Mouse (Mus musculus) left cerebral cortex, postnatal 10 days (tissue): ENCODE results near the gene Meis2. TPM values are rescaled to one million over a fixed set of nuclear protein-coding genes. Genes with fewer than 3 reads are reported as not detected.

Experiments used
- DNase-seq, 2 experiments: peaks; one replicate each; pipeline ENCODE4 v3.0.0; 2021 to 2022; ENCODE audit warnings: low spot score in 2 of 2, mixed read lengths in 1 of 2; ENCODE audit errors: extremely low spot score in 1 of 2
- intact Hi-C: fragments of 180-260 bp; cut with DNase I; formaldehyde crosslinking; loops from one replicate; pipeline ENCODE4 v1.15.1; 2025
- total RNA-seq, 2 experiments: library from RNA; stranded (reverse); gene quantifications; 2 replicates each; pipeline ENCODE4 v1.2.3; 2021

Gene Meis2
- total RNA-seq, 2 experiments from 2014 or later = 98.2 to 110 TPM

- no peak for DNase-seq
- intact Hi-C loops = no loop called here
Measured at GRCm38 (mm10) chr2:115979683-115980476, 85.8 kb downstream of the Meis2 start.

DNA sequence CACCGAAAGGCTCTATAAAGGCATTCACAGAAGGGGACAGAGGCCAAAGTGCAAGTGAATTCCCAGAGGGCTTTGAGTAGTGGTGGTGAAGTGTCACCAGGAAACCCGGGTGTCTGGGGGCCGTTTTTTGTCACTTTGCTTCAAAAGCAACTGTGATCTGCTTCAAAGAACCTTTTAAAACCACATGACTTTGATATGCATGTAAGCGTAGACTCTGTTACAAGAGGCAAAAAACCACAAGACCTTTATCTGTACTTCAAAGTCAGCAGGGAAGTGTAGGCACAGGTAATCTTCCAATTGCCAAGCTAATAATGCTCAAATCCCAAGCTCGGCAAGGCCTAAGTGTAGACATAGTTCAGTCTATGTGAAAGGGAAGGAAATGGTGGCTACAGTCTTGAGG lies 87.0 kb downstream of the Meis2 start:
- intact Hi-C loops = no loop called here

DNA sequence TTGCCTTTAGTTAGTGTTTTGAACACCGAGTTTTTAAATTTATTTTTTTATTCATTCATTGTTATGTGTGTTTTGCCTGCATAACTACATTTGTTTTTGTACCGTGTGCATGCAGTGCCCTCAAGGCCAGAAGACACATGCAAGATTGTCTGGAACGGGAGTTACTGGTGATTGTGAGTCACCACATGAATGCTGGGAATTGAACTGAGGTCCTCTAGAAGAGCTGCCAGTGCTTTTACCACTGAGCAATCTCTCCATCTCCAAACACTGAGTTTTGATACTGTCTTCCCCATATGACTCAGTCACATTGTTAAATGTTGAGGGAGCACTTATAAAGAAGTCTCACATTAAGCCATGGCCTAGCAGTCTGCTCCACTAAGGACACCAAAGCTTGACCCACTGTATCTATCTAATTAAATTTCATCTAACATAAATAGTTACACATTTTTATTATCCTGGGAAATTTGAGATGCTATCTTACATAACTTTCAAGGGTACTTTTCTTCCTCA lies 94.3 kb downstream of the Meis2 start:
- DNase-seq = no peak
- intact Hi-C loops = no loop called here

More for the DNA sequence above, 87.0 kb downstream of the Meis2 start:
- DNase-seq = no peak

GRCm38 (mm10) chr2:115970091-115970820 lies 95.4 kb downstream of the Meis2 start:
- intact Hi-C loops = no loop called here
- no peak for DNase-seq

- no peak for DNase-seq
- intact Hi-C loops = no loop called here
Measured at GRCm38 (mm10) chr2:115969201-115969600, 96.4 kb downstream of the Meis2 start.

GRCm38 (mm10) chr2:115964911-115965310 lies 100.7 kb downstream of the Meis2 start:
- intact Hi-C loops = no loop called here
- DNase-seq = no peak

- intact Hi-C loops = no loop called here
- DNase-seq = no peak
Measured at GRCm38 (mm10) chr2:115963293-115963835, 102.3 kb downstream of the Meis2 start.

DNA sequence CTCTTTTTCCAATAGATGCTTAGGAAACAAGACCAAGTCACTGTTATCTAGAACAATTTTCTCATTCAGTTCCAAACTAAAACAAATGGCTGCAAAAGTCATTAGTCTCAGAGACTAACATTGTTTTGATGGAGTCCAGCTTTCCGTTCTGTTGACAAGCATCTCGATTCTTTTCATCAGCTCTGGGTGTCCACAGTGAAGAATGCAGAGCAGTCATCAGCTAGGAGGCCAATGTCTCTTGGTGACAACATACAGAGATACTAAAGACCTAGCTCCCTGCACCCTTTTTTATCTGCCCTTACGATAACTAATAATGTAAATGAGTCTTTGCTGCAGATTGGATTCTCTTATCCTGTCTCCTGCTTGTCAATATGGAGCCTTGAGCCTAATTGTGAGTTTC lies 102.9 kb downstream of the Meis2 start:
- intact Hi-C loops = no loop called here
- no peak for DNase-seq

DNA sequence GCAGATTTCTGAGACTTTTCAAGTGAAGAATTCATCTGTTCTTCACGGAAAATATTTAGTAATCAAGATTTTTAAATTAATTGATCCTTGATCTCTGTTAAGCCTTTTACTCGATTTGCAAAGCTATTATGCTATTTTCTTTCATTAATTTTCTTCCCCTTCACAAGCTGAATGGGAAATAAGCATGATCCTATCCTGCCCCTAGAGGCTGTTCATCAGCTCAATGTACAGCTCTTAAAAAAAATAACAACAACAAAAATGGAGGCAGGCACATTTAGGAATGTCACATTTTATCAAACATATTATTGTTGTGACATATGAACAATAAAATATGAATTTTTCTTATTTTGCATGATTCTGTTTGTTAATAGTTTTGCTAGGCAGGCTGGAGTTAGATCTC lies 103.5 kb downstream of the Meis2 start:
- intact Hi-C loops = no loop called here
- no peak for DNase-seq

DNA sequence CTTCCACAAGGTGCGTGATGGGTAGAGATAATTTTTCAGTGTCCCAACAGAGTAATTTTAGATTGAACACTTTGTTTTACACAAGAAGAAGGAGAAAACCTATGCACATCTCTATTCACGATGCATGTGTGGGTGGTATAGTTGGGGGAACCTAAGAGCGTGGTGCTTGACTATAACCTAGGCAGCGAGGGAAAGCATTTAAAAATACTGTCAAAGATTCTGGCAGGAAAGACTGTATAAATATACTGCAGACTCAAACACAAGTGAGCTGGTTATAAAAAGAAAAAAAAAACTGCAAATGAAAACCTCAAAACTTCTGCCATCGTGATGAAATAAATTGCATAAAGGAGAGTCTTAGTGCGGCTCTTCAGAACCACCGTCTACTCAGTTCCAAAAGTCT lies 105.0 kb downstream of the Meis2 start:
- no peak for DNase-seq
- intact Hi-C loops = no loop called here

- DNase-seq = no peak
- intact Hi-C loops = no loop called here
Measured at GRCm38 (mm10) chr2:115956786-115957185, 108.9 kb downstream of the Meis2 start.

DNA sequence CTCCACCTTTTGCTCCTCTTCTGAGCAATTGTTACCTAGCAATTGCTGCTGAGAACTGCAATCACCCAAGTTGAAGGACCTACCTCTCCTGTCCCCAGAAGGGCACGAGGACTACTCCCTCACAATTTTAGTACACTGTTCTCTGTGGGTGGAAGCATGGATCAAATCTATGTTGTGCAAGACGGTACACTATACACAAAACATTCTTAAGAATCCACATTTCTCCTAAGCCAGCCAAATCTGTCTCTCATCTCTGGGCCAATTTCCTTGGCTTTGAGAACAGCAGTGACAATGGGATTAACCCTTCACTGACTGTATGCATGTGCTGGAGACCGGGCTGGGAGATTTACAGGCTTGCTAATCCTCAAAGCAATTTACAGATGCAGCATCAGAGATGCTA lies 115.0 kb downstream of the Meis2 start:
- no peak for DNase-seq
- intact Hi-C loops = no loop called here

- intact Hi-C loops = no loop called here
- DNase-seq = no peak
Measured at GRCm38 (mm10) chr2:115948630-115949426, 116.8 kb downstream of the Meis2 start.

GRCm38 (mm10) chr2:115947714-115948226 lies 117.9 kb downstream of the Meis2 start:
- no peak for DNase-seq
- intact Hi-C loops = no loop called here

DNA sequence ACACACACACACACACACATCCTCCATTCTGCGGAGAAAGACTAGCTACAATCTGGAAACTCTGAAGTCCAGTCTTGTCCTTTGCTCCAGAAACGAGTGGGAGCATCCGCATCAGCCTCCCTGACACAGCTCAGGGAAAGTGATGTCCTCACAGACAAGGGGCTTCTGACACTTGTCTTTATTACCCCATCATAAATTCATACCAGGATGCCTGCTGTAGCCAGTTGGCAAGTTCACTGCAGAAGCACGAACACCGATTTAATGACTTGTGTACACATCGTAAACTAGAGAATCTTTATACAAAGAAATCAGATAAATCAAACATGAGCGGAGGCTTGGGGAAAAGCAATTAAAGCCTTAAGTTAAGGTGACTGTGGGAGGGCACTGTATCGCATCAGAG lies 122.6 kb downstream of the Meis2 start:
- intact Hi-C loops = no loop called here
- DNase-seq = no peak

GRCm38 (mm10) chr2:115939849-115940248 lies 125.8 kb downstream of the Meis2 start:
- intact Hi-C loops = no loop called here
- DNase-seq = no peak

- peak; percentile 50 to 68 for DNase-seq
- intact Hi-C loops = no loop called here
Measured at GRCm38 (mm10) chr2:115938926-115939563, 126.6 kb downstream of the Meis2 start.

DNA sequence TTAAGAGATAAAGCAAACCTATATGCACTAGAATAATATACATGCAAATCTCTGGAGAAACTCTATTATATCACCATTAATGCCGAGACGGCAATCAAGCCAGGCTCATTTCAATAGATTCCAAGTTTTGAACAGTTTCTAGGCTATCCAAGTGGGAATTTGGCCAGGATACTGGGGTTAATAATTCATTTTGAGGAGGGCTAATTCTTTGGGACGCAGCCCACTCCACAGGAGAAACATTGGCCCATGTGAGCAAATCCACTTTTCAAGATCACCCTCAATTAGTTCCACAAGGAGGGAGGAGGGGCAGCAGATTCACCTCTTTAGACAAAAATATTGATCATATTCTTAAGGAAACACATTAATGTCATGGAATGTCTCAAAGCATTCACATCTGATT lies 127.3 kb downstream of the Meis2 start:
- intact Hi-C loops = no loop called here
- DNase-seq = no peak
